Mouse (Mus musculus) adrenal gland, postnatal 4 days (tissue): ENCODE measurements around the gene Socs5. TPM values are rescaled to one million over a fixed set of nuclear protein-coding genes. Genes with fewer than 3 reads are reported as not detected.
A peak's percentile ranks its signal among the peaks of the same experiment; 100 is the strongest.

ENCODE experiments used
- DNase-seq, 2 experiments: peaks; one replicate each; pipeline ENCODE4 v3.0.0; 2021 to 2022; ENCODE audit warnings: low spot score in 2 of 2, mixed read lengths in 2 of 2
- total RNA-seq, 2 experiments: library from RNA; stranded (reverse); gene quantifications; 2 replicates each; pipeline ENCODE4 v1.2.3; 2021

Socs5 gene
- total RNA-seq, 2 experiments from 2014 or later, result 53.0 to 53.4 TPM

- DNase-seq, result peak; percentile 92
Observed at GRCm38 (mm10) chr17:87106691-87107523, 572 bp upstream of the Socs5 start.

DNA sequence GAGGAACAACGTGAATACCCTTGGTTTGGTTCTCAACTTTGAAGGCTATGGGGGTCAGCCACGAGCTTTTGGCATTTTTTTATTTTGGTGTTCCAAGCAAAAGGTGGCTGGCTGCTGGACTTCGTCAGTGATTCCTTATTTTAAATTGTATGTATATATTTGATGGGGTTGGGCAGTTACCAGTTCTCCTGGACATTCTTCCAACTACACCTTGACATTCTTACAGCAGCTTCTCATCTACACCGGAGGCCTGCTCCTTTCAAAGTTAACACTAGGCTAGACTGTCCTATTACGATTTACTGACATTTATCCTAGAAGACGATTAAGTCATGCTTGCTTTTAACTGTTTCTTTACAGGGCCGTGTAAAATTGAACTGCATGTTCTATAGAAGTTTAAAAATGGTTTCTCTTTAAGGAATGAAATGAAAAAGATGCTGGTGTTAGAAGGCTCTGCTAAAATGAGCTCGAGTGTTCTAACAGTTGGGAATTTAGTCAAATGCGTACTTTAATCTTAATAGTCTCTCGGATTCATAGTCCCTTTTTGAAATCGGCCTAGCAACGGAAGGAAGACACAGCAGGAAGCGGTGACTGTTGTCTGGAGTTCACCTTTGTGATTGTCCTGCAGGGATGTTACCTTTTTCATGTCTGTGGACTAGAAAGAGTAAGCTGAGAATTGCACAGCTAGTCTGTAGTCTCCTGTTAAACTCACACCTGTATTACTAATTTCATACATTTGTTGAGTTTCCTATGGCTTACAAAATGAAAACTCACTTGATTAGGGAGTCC lies 1.2 kb downstream of the Socs5 start:
- DNase-seq, result no peak

DNA sequence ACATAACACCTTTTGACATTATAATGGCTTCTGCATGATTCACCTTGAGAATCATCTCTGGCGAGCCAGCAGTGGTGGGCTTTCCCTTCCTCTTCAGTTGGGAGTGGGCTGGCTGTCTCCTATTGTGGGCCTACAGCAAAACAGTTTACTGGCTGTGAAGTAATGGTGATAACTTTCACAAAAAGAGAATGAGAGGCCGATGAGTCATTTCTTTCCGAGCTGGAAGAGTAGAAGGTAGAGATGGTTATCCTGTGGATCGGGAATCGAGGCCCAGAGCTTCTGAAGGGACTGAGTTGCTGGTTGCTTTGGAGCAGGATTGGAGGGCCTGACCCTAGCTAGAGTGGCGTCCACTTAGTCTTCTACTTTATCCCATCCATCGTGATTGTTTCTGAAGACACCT lies 2.0 kb downstream of the Socs5 start:
- no peak for DNase-seq

- DNase-seq, result no peak
Observed at GRCm38 (mm10) chr17:87112852-87113592, 5.5 kb downstream of the Socs5 start.

GRCm38 (mm10) chr17:87115615-87116014 lies 8.1 kb downstream of the Socs5 start:
- no peak for DNase-seq

DNA sequence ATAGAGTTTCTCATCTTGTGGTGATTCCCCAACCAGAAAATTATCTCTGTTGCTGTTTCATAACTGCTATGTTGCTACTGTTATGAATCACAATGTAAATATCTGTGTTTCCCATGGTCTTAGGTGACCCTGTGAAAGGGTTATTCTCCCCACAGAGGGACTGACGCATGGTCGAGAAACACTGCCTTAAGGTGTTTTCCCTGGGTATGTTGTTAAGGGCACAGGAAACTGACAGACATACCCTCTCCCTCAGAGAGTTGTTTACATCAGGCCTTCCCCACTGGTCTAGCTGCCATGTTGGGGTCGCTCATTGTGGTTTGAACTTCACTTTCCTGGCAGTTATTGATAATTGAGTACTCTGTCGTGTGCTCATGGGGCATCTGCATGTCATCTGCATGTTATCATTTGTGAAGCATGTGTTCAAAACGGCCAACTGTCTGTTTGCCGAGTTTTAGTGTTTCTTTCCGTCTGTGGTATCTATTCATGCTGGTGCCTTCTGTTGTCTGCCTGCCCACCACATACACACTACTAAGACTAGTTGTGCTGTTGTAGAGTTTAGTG lies 11.6 kb downstream of the Socs5 start:
- no peak for DNase-seq

DNA sequence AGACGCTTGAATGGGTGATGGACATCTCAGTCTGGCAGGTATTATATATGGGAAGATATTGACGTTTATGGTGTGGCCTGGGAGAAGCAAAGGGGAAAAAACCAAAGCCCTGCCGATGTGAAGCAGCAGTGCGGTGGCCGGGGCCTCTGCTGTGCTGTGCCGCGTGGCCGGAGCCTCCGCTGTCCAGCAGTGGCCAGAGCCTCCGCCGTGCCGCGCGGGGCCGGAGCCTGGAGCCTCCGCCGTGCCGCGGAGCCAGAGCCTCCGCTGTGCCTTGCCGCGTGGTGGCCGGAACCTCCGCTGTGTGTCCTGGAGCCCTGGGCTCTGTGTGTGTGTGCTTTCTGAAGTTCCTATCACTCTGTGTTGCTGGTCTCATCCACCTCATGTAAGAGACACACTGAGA lies 17.9 kb downstream of the Socs5 start:
- no peak for DNase-seq

GRCm38 (mm10) chr17:87132258-87132657 lies 24.8 kb downstream of the Socs5 start:
- DNase-seq, result no peak

GRCm38 (mm10) chr17:87133823-87134222 lies 26.3 kb downstream of the Socs5 start:
- no peak for DNase-seq

DNA sequence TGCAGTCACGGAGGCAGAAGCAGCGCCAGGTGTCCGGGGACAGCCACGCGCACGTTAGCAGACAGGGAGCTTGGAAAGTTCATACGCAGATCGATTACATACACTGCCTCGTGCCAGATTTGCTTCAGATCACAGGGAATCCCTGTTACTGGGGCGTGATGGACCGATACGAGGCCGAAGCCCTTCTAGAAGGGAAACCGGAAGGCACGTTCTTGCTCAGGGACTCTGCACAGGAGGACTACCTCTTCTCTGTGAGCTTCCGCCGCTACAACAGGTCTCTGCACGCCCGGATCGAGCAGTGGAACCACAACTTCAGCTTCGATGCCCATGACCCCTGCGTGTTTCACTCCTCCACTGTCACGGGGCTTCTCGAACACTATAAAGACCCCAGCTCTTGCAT lies 27.2 kb downstream of the Socs5 start:
- DNase-seq, result no peak

- no peak for DNase-seq
Observed at GRCm38 (mm10) chr17:87135741-87136140, 28.3 kb downstream of the Socs5 start.

GRCm38 (mm10) chr17:87141188-87141935 lies 33.9 kb downstream of the Socs5 start:
- DNase-seq, result no peak

DNA sequence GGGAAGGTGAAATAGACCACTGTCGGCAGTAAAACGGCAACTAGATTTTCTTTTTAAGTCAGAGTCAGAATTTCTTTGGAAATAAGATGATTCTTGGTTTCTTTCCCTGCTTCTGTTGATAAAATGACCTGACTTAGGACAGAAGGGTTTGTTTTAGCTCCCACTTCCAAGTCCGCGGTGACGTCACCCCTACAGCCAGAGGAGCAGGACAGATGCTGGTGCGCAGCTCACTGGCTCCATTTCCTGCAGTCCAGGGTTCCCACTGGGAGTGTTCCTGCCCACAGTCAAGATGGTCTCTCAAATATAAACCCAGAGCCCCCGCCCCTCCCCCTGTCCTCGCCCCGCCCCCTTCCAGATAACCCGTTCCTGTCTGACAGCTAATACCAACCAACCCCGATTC lies 34.8 kb downstream of the Socs5 start:
- DNase-seq, result no peak

DNA sequence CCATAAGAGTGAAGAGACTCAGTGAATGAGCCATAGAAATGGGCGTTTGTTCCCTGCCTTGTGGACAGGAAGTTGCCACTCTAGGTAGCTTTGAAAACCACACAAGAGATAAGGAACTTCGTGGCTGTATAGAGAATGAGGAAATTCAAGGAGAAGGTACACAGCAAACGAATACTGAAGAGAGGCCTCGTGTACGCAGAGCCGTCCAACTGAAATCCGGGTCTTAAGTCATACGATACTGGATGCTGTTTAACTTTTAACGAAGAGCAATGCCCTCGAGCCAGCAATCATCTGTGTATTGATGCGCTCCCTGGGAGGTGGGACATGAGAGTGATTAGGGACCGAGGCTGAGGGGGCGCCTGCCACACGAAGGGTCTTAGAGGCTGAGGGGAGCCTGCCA lies 35.7 kb downstream of the Socs5 start:
- DNase-seq, result no peak

GRCm38 (mm10) chr17:87146415-87147021 lies 39.0 kb downstream of the Socs5 start:
- no peak for DNase-seq

DNA sequence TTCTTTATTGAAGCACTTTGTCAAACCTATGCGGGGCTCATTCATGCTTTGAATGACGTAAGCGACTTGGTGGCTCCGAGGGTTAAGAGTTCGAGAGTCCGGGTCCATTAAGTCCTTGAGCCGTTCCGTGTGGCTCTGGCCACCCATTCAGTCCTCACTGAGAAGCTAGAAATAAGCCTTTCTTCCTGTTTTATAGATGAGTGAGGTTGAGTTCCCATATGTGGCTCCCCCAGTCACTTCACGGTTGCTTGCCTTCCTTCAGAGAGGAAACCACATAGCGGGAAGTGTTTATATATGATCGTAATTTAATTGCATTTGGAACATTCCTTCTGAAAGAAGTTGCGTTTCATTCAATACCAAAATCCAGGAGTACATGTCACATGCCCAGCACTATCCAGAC lies 42.3 kb downstream of the Socs5 start:
- no peak for DNase-seq

- DNase-seq, result no peak
Observed at GRCm38 (mm10) chr17:87152984-87153383, 45.5 kb downstream of the Socs5 start.

- no peak for DNase-seq
Observed at GRCm38 (mm10) chr17:87155664-87156063, 48.2 kb downstream of the Socs5 start.

DNA sequence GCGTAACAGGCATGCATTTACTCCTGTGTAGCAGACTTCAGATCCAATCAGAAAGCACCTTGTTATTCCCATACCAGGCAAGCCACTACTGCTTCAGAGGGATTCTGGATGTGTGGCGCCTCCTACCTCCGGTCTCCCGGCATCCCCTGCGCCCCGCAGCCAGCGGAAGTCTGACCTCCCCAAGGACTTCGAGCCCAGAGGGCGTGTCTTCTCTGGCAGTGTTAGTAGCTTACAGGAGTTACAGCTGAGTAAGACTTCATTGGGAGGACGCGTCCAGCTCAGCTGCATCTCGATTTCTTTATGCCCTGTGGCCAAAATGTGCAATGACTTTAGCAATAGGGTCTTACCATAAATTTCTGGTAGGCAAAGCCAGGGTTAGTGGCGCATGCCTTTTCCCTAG lies 50.3 kb downstream of the Socs5 start:
- DNase-seq, result no peak

GRCm38 (mm10) chr17:87158597-87158996 lies 51.1 kb downstream of the Socs5 start:
- DNase-seq, result no peak
